Mouse (Mus musculus): ENCODE measurements around the gene Plcz1. TPM values are rescaled to one million over a fixed set of nuclear protein-coding genes. Genes with fewer than 3 reads are reported as not detected.

Gene Plcz1
- polyA plus RNA-seq, 1 experiment from 2014 or later, result not detected

DNA sequence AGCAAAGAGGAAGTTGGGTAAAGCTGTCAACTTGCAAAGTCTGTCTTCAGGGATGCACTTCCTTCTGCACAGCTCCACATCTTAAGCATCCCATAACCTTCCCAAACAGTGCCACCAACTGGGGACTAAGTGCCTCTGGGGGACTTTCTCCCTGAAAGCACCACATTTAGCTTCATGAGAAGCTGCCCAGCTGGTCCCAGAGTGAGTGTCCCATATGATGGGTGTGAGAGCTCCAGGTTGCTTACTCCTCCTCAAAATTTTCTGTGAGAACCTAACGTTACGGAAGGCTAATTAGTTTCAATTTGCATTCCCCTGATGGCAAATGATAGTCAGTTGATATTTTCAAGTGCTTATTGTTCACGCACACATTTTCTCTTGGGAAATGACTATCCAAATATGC, 57.2 kb downstream of the Plcz1 start:
- TF ChIP-seq EP300 (IDR thresholded peaks at IDR 0.05; ENCODE audit: low read depth) (no peak), CTCF (IDR thresholded peaks at IDR 0.05; ENCODE audit: low read depth) (no peak)
- H3K4me2 ChIP-seq (ENCODE audit: low read depth, low read length), result no peak overlapping the region
- DNase-seq, result no peak
- H3K4me3 ChIP-seq (ENCODE audit: low read depth, low read length), result no peak overlapping the region
- H3K27ac ChIP-seq (ENCODE audit: low read depth), result no peak overlapping the region
- ATAC-seq, result no peak
- whole genome bisulfite sequencing (ENCODE audit: insufficient replicate concordance), result 85% methylated on average over 3 of the region's 3 CpGs
- H3K9me3 ChIP-seq (ENCODE audit: low read length), result no peaks in the 10 kb centered on the region
- no peak overlapping the region for H3K9ac ChIP-seq (replicated peaks)
- no peaks in the 10 kb centered on the region for H3K4me1 ChIP-seq (ENCODE audit: insufficient read depth)
- H3K36me3 ChIP-seq (replicated peaks; ENCODE audit: insufficient read depth, low read length), result no peaks in the 10 kb centered on the region
- H3K27me3 ChIP-seq (ENCODE audit: insufficient read depth, low read length), result no peaks in the 10 kb centered on the region

DNA sequence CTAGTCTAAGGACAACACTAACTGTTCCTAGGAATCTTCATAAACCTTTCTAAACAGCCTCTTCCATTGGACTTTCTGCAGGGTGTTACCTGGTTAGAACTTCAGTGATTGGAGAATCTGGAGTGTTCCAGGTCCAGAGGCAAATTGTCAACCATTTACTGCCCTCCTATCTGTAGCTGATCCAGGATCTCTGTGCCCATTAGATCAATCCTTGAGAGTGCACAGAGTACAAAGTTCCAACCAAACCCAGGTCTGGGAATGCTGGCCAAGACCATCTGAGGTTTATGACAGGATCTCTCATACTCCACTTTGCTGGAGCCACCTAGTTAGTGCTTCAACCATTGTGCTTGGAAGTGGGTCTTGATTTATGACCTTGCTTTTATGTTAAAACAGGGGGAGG, 60.2 kb downstream of the Plcz1 start:
- no peak overlapping the region for H3K4me3 ChIP-seq (ENCODE audit: low read depth, low read length)
- H3K27me3 ChIP-seq (ENCODE audit: insufficient read depth, low read length), result no peaks in the 10 kb centered on the region
- no peak for ATAC-seq
- no peak overlapping the region for H3K9ac ChIP-seq (replicated peaks)
- H3K9me3 ChIP-seq (ENCODE audit: low read length), result no peaks in the 10 kb centered on the region
- no peak for DNase-seq
- no peaks in the 10 kb centered on the region for H3K36me3 ChIP-seq (replicated peaks; ENCODE audit: insufficient read depth, low read length)
- TF ChIP-seq CTCF (IDR thresholded peaks at IDR 0.05; ENCODE audit: low read depth) (no peak), EP300 (IDR thresholded peaks at IDR 0.05; ENCODE audit: low read depth) (no peak)
- no peak overlapping the region for H3K27ac ChIP-seq (ENCODE audit: low read depth)
- H3K4me2 ChIP-seq (ENCODE audit: low read depth, low read length), result no peak overlapping the region
- no peaks in the 10 kb centered on the region for H3K4me1 ChIP-seq (ENCODE audit: insufficient read depth)

DNA sequence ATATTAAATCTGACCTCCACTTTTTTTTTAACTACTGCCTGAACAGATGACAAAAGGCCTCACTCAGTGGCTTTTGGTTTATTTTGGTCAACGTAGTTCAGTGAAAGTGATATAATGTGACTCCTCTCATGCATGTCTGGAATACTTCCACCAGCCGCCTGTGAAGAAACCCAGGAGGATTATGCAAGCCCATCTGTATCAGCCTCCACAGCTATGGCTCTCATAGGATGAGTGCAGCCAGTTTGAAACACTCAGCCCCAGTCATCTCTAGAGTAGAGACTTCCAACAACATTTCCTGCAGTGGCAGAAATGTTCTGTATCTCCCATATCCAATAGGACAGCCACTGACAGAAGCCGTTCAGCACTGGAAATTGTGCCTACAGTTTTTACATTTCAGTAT, 63.1 kb downstream of the Plcz1 start:
- TF ChIP-seq CTCF (IDR thresholded peaks at IDR 0.05; ENCODE audit: low read depth) (no peak), EP300 (IDR thresholded peaks at IDR 0.05; ENCODE audit: low read depth) (no peak)
- Histone ChIP-seq H3K9ac (replicated peaks) (no peak overlapping the region), H3K36me3 (replicated peaks; ENCODE audit: insufficient read depth, low read length) (no peaks in the 10 kb centered on the region), H3K4me3 (ENCODE audit: low read depth, low read length) (no peak overlapping the region), H3K9me3 (ENCODE audit: low read length) (no peaks in the 10 kb centered on the region), H3K4me1 (ENCODE audit: insufficient read depth) (no peaks in the 10 kb centered on the region), H3K27me3 (ENCODE audit: insufficient read depth, low read length) (no peaks in the 10 kb centered on the region), H3K27ac (ENCODE audit: low read depth) (no peak overlapping the region), H3K4me2 (ENCODE audit: low read depth, low read length) (no peak overlapping the region)
- no peak; the same call in 1 of the 2 replicates for ATAC-seq
- 72% methylated on average over 3 of the region's 3 CpGs for WGBS (ENCODE audit: insufficient replicate concordance)
- DNase-seq, result no peak

DNA sequence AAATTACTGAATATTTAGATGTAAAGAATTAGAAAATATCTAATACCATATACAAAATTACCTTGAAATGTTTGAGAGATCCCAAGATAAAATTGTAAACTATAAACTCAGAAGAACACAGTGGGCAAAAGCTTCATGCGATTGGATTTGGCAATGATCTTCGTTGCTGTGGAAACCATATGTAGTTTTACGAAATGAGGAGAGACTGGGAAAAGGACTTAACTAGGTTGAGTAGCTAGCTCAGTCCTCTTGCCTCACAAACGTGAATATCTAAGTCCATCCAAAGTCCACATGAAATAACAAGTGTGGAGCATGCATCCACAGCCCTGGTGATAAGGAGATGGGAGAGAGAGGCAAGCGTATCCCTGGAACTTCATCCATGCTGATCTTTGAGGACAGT, 66.6 kb downstream of the Plcz1 start:
- DNase-seq (no peak), ATAC-seq (no peak)
- 69% methylated on average over 5 of the region's 5 CpGs for WGBS (ENCODE audit: insufficient replicate concordance)
- no peaks in the 10 kb centered on the region for H3K9me3 ChIP-seq (ENCODE audit: low read length)
- peaks cover 7% of the 10 kb centered on the region; the same call in 1 of the 2 replicates for H3K4me1 ChIP-seq (ENCODE audit: insufficient read depth)
- H3K27me3 ChIP-seq (ENCODE audit: insufficient read depth, low read length), result no peaks in the 10 kb centered on the region
- no peak overlapping the region for H3K4me3 ChIP-seq (ENCODE audit: low read depth, low read length)
- H3K4me2 ChIP-seq (ENCODE audit: low read depth, low read length), result no peak overlapping the region
- no peak overlapping the region for H3K27ac ChIP-seq (ENCODE audit: low read depth)
- no peak for TF ChIP-seq EP300 (IDR thresholded peaks at IDR 0.05; ENCODE audit: low read depth)
- no peak for TF ChIP-seq CTCF (IDR thresholded peaks at IDR 0.05; ENCODE audit: low read depth)
- no peaks in the 10 kb centered on the region for H3K36me3 ChIP-seq (replicated peaks; ENCODE audit: insufficient read depth, low read length)
- H3K9ac ChIP-seq (replicated peaks), result no peak overlapping the region

DNA sequence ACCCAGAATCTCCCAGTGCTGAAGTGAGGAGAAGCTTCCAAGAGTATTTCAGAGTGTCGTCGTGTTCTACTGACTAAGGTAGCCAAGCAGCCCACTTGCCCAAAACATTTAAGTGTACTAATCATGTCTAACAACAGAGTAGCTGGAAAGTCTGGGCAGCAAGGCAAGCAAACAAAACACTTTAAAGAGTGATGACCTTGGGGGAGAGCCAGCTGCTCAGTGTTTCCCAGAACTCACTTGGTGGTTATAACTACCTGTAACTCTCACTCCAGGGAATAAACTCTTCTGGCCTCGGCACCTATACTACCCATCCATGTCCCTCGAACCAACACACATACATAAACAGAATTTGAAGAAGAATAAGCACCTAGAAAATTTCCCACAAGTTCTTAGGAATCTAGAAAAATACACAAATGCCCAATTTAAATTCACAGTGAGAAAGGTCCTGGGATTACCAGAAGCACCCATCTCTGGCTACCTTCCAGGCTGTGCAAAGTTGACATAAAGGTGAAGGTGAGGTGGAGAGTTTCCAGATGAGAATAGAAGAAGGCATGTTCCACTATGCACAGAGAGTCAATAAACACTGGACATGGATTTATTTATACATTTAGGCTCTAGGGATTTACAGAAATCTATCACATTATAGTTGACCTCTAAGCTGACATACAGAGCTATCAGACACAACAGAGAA, 69.5 kb downstream of the Plcz1 start:
- TF ChIP-seq CTCF (IDR thresholded peaks at IDR 0.05; ENCODE audit: low read depth) (no peak), EP300 (IDR thresholded peaks at IDR 0.05; ENCODE audit: low read depth) (no peak)
- WGBS (ENCODE audit: insufficient replicate concordance), result 39% methylated on average over 4 of the region's 4 CpGs
- DNase-seq, result peak; percentile 36

DNA sequence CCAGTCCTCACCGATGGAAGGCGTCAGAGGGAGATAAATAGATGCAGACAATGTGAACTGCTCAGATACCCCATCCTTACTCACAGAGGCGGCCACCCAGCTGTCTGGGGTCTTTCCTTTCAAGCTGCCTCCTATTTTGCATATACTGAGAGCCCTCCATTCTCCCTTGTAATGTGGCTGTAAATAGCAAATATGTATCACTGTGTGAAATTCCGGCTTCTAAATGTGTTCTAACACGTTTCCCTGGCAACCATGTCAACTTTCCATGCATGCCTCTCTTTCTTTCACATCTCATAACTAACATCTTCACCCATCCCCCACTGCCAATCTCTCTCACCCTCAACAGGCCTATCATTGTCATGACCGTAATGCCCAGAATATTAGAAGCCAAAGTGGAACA, 74.6 kb downstream of the Plcz1 start:
- Histone ChIP-seq H3K4me3 (ENCODE audit: low read depth, low read length) (no peak overlapping the region), H3K27me3 (ENCODE audit: insufficient read depth, low read length) (no peaks in the 10 kb centered on the region), H3K4me2 (ENCODE audit: low read depth, low read length) (no peak overlapping the region), H3K36me3 (replicated peaks; ENCODE audit: insufficient read depth, low read length) (no peaks in the 10 kb centered on the region), H3K9me3 (ENCODE audit: low read length) (no peaks in the 10 kb centered on the region), H3K9ac (replicated peaks) (no peak overlapping the region), H3K27ac (ENCODE audit: low read depth) (no peak overlapping the region), H3K4me1 (ENCODE audit: insufficient read depth) (0 out of 2 replicates have a peak, but pooled peaks cover 3% of the 10 kb centered on the region)
- 62% methylated on average over 6 of the region's 6 CpGs for WGBS (ENCODE audit: insufficient replicate concordance)
- DNase-seq (no peak), ATAC-seq (no peak)
- TF ChIP-seq EP300 (IDR thresholded peaks at IDR 0.05; ENCODE audit: low read depth) (no peak), CTCF (IDR thresholded peaks at IDR 0.05; ENCODE audit: low read depth) (no peak)

More for the DNA sequence above, 69.5 kb downstream of the Plcz1 start:
- peaks cover 7% of the 10 kb centered on the region; the same call in 1 of the 2 replicates for H3K4me1 ChIP-seq (ENCODE audit: insufficient read depth)
- H3K4me3 ChIP-seq (ENCODE audit: low read depth, low read length), result no peak overlapping the region
- no peaks in the 10 kb centered on the region for H3K27me3 ChIP-seq (ENCODE audit: insufficient read depth, low read length)
- no peak overlapping the region for H3K4me2 ChIP-seq (ENCODE audit: low read depth, low read length)
- H3K36me3 ChIP-seq (replicated peaks; ENCODE audit: insufficient read depth, low read length), result no peaks in the 10 kb centered on the region
- ATAC-seq, result peak; percentile 70
- no peaks in the 10 kb centered on the region for H3K9me3 ChIP-seq (ENCODE audit: low read length)
- H3K27ac ChIP-seq (ENCODE audit: low read depth), result peak overlapping the region; percentile 70
- no peak overlapping the region for H3K9ac ChIP-seq (replicated peaks)

All from liver, postnatal 0 days (tissue).